Mouse (Mus musculus) E14TG2a.4 (cell line): Measurements from ENCODE around the gene Cdhr5.

Source experiments
- H3K27me3 ChIP-seq: 2 replicates; pipeline ENCODE4 v1.6.1; 2014; ENCODE audit warnings: low read length, control low read depth; ENCODE audit not compliant: insufficient read depth
- H3K36me3 ChIP-seq: 2 replicates; pipeline ENCODE4 v1.6.1; 2014; ENCODE audit warnings: low read length, control low read depth; ENCODE audit not compliant: insufficient read depth
- H3K4me1 ChIP-seq: replicated peaks from 2 replicates; pipeline ENCODE4 v1.6.1; 2014; ENCODE audit warnings: low read depth, low read length, control low read depth
- H3K4me3 ChIP-seq: replicated peaks from 2 replicates; pipeline ENCODE4 v1.5.1; 2014; ENCODE audit warnings: mild to moderate bottlenecking, low read length
- H3K9me3 ChIP-seq: 2 replicates; pipeline ENCODE4 v1.6.1; 2014; ENCODE audit warnings: low read length, control low read depth
- CTCF ChIP-seq: conservative IDR thresholded peaks from 2 replicates; pipeline ENCODE4 v1.5.1; 2014; ENCODE audit warnings: low read length
- NANOG ChIP-seq: IDR thresholded peaks from 2 replicates; pipeline ENCODE4 v1.6.1; 2014; ENCODE audit warnings: borderline replicate concordance, low read length, mixed read lengths
- POU5F1 ChIP-seq: IDR thresholded peaks from 2 replicates; pipeline ENCODE4 v1.6.1; 2014; ENCODE audit warnings: low read length, borderline replicate concordance

The Cdhr5 gene

DNA sequence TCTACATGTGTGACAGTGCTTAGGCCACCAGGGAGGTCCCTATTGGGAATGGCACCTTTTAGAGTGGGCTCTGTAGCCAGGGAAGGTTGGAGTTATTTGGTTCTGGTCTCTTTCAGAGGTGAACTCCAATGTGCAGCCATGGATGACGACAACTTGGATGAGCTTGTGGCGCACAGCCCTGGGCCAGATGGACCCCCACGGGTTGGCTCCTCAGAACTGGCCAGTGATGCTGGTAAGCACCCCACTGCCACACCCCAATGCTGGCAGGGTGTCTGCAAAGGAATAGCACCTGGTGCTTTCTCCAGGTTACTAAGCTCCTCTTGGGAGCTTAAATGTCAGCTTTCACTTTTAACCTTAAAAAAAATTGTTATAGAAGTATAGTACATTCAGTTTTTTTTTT lies 45.5 kb downstream of the Cdhr5 start:
- H3K4me3 ChIP-seq = peak overlapping the region; percentile 100
- TF ChIP-seq NANOG (no peak), POU5F1 (no peak), CTCF (no peak)

GRCm38 (mm10) chr7:141230570-141230969 lies 46.0 kb downstream of the Cdhr5 start:
- Histone ChIP-seq H3K4me1 (peaks cover 49% of the 10 kb centered on the region), H3K27me3 (no peaks in the 10 kb centered on the region), H3K36me3 (peaks cover 59% of the 10 kb centered on the region), H3K4me3 (peak overlapping the region; percentile 100), H3K9me3 (no peaks in the 10 kb centered on the region)
- TF ChIP-seq POU5F1 = no peak
- no peak for TF ChIP-seq CTCF
- no peak for TF ChIP-seq NANOG

More for the DNA sequence above, 45.5 kb downstream of the Cdhr5 start:
- peaks cover 49% of the 10 kb centered on the region for H3K4me1 ChIP-seq
- no peaks in the 10 kb centered on the region for H3K9me3 ChIP-seq
- peaks cover 65% of the 10 kb centered on the region for H3K36me3 ChIP-seq
- no peaks in the 10 kb centered on the region for H3K27me3 ChIP-seq

- Histone ChIP-seq H3K27me3 (no peaks in the 10 kb centered on the region), H3K36me3 (peaks cover 51% of the 10 kb centered on the region), H3K9me3 (no peaks in the 10 kb centered on the region), H3K4me1 (peaks cover 45% of the 10 kb centered on the region), H3K4me3 (peak overlapping the region; percentile 100)
- TF ChIP-seq POU5F1 = no peak
- no peak for TF ChIP-seq CTCF
- TF ChIP-seq NANOG = no peak
These were observed 46.9 kb downstream of the Cdhr5 start for GRCm38 (mm10) chr7:141229702-141230101.

DNA sequence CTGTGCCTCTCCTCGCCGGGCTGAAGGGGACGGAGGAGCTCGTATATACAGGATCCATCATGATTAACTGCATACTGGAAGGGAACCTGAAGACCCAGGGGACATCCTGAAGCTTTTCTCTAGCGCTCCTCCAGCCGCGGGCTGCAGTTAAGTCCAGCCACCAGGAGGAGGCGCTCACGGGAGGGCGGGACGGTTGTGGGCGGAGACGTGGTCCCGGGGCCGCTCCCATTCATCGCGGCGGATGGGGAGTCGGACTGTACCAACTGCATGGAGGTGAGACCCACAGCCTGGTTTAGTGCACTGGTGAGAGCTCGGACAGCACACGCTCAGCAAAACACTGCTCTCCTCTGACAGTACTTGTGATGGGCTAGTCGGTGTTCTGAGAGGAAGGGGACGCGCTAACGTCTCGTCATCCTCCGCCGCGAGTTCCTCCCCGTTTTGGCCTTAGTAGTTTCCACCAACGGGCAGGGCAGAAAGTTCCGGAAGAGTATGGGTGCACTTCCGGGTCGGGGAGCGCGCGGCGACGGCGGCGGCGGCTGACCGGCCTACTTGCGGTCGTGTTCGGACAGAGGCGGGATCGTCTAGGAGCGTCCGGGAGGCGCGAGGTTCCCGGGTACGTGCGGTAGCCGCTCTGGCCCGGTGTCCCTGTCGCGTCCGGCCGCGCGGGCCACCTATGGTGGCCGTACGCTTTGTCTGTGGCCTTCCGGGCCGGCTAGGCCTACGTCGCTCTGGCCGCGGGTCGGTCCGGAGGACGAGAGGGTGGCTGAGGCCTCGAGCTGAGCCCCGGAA lies 48.1 kb downstream of the Cdhr5 start, which contains the start of gene Phrf1:
TSS of gene Phrf1 (plus strand) at position 506 of the 789 bp plus-strand sequence.
- peak; percentile 97 for TF ChIP-seq CTCF
- no peak for TF ChIP-seq NANOG
- TF ChIP-seq POU5F1 = no peak
- Histone ChIP-seq H3K4me1 (peaks cover 36% of the 10 kb centered on the region), H3K9me3 (no peaks in the 10 kb centered on the region), H3K27me3 (no peaks in the 10 kb centered on the region), H3K4me3 (peak within 1 kb of the TSS; percentile 100), H3K36me3 (peaks cover 38% of the 10 kb centered on the region)

DNA sequence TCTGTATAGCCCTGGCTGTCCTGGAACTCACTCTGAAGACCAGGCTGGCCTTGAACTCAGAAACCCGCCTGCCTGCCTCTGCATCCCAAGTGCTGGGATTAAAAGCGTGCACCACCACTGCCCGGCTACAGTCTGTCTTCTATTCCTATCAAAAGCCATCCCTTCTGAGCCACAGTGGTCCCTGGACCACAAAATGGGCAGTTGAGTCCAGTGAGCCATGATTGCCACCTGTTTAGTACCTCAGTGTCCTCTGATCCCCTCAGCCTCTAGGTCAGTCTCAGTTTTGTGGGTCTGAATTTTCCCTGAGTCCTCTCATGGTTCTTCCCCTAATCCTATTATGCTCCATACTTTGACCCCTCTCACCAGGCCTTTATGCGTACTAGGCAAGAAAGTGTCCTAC lies 48.8 kb downstream of the Cdhr5 start:
- peaks cover 41% of the 10 kb centered on the region for H3K4me1 ChIP-seq
- no peak for TF ChIP-seq CTCF
- no peak for TF ChIP-seq POU5F1
- TF ChIP-seq NANOG = no peak
- peaks cover 32% of the 10 kb centered on the region for H3K36me3 ChIP-seq
- peak overlapping the region; percentile 100 for H3K4me3 ChIP-seq
- no peaks in the 10 kb centered on the region for H3K27me3 ChIP-seq
- no peaks in the 10 kb centered on the region for H3K9me3 ChIP-seq

DNA sequence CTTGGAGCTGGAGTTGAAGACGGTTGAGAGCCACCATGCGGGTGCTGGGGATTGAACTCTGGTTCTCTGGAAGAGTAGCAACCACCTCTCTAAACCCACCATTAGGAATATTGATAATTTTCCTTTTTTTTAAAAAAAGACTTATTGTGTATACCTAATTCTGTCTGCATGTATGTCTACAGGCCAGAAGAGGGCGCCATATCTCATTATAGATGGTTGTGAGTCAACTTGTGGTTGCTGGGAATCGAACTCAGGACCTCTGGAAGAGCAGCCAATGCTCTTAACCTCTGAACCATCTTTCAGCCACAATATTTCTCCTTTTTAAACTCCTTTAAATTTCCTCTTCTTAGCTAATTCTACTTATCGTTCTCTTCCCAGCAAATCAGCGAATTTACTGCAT lies 50.1 kb downstream of the Cdhr5 start:
- H3K4me1 ChIP-seq = peaks cover 43% of the 10 kb centered on the region
- H3K36me3 ChIP-seq = peaks cover 19% of the 10 kb centered on the region
- H3K27me3 ChIP-seq = no peaks in the 10 kb centered on the region
- H3K4me3 ChIP-seq = no peak overlapping the region
- TF ChIP-seq NANOG = no peak
- peak; percentile 41 for TF ChIP-seq CTCF
- H3K9me3 ChIP-seq = no peaks in the 10 kb centered on the region

DNA sequence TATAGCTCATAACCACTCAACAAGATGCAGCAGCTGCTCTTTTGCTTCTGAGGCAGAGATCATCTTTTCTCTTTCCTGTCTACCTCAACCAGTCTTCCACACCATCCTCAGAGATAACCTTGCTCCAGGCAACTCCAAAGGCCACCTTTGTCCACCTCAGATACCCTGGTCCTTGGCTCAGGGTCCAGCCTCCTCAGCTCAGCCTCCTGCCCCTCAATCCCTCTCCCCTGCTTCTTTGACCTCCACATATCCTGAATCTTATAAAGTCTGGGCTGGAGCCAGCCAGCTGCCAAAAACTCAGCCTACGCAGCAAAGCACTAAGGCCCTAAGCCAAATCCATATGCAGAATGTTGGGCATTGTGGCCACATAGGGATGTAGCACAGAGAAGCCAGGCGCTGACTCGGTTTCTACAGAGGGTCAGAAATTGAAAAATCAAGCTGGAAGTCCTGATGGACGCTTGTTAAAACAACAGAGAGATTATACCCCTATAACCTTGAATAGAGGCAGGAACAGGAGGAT lies 53.8 kb downstream of the Cdhr5 start:
- H3K4me1 ChIP-seq = peaks cover 51% of the 10 kb centered on the region
- H3K9me3 ChIP-seq = no peaks in the 10 kb centered on the region
- TF ChIP-seq POU5F1 = no peak
- TF ChIP-seq CTCF = no peak
- no peak for TF ChIP-seq NANOG
- H3K36me3 ChIP-seq = peaks cover 33% of the 10 kb centered on the region
- no peaks in the 10 kb centered on the region for H3K27me3 ChIP-seq
- peak overlapping the region; percentile 94 for H3K4me3 ChIP-seq

GRCm38 (mm10) chr7:141222126-141222467 lies 54.5 kb downstream of the Cdhr5 start:
- peaks cover 57% of the 10 kb centered on the region for H3K4me1 ChIP-seq

More at GRCm38 (mm10) chr7:141222126-141222467, 54.5 kb downstream of the Cdhr5 start:
- Histone ChIP-seq H3K27me3 (no peaks in the 10 kb centered on the region), H3K9me3 (no peaks in the 10 kb centered on the region), H3K4me3 (peak overlapping the region; percentile 94), H3K36me3 (peaks cover 40% of the 10 kb centered on the region)
- TF ChIP-seq CTCF (no peak), NANOG (no peak), POU5F1 (no peak)
